Mouse (Mus musculus): ENCODE results near the gene Hils1.
"Not testable (repeated sequence)": the region's sequence is repeated elsewhere in the genome, so short reads cannot be mapped to it uniquely, and the experiment has no call there.

Hils1 gene

GRCm38 (mm10) chr11:95002705-95003104 lies 35.3 kb downstream of the Hils1 start:
- peak; percentile 69 for DNase-seq (ENCODE audit: low read depth, low spot score)

GRCm38 (mm10) chr11:95004136-95004936 lies 36.9 kb downstream of the Hils1 start:
- DNase-seq (ENCODE audit: low read depth, low spot score) = no peak

- peak; percentile 66 for DNase-seq (ENCODE audit: low read depth, low spot score)
Observed at GRCm38 (mm10) chr11:95004937-95005198, 37.5 kb downstream of the Hils1 start.

GRCm38 (mm10) chr11:95006038-95006437 lies 38.6 kb downstream of the Hils1 start:
- no peak for DNase-seq (ENCODE audit: low read depth, low spot score)

- DNase-seq (ENCODE audit: low read depth, low spot score) = peak; percentile 83
Observed at GRCm38 (mm10) chr11:95006525-95007219, 39.3 kb downstream of the Hils1 start.

- DNase-seq (ENCODE audit: low read depth, low spot score) = no peak
Observed at GRCm38 (mm10) chr11:95007418-95007817, 40.0 kb downstream of the Hils1 start.

GRCm38 (mm10) chr11:95008661-95009628 lies 41.6 kb downstream of the Hils1 start:
- DNase-seq (ENCODE audit: low read depth, low spot score) = no peak

GRCm38 (mm10) chr11:95009629-95010014 lies 42.2 kb downstream of the Hils1 start, which contains the start of gene Samd14:
Gene Samd14, plus strand, starts transcription at chr11:95009879.
- DNase-seq (ENCODE audit: low read depth, low spot score) = peak; percentile 82

GRCm38 (mm10) chr11:95010141-95010739 lies 42.8 kb downstream of the Hils1 start:
- DNase-seq (ENCODE audit: low read depth, low spot score) = peak; percentile 86

- not testable (repeated sequence) for DNase-seq (ENCODE audit: low read depth, low spot score)
Observed at GRCm38 (mm10) chr11:95010841-95011403, 43.5 kb downstream of the Hils1 start.

GRCm38 (mm10) chr11:95011416-95011815 lies 44.0 kb downstream of the Hils1 start:
- no peak for DNase-seq (ENCODE audit: low read depth, low spot score)

- no peak for DNase-seq (ENCODE audit: low read depth, low spot score)
Observed at GRCm38 (mm10) chr11:95012075-95012474, 44.7 kb downstream of the Hils1 start.

GRCm38 (mm10) chr11:95012487-95012886 lies 45.1 kb downstream of the Hils1 start:
- DNase-seq (ENCODE audit: low read depth, low spot score) = no peak

- DNase-seq (ENCODE audit: low read depth, low spot score) = no peak
Observed at GRCm38 (mm10) chr11:95015484-95015883, 48.1 kb downstream of the Hils1 start.

Measured in brain, adult 2 months (tissue).